26 mouse cellular contexts compared by ENCODE assay signal in the genomic region with DNA sequence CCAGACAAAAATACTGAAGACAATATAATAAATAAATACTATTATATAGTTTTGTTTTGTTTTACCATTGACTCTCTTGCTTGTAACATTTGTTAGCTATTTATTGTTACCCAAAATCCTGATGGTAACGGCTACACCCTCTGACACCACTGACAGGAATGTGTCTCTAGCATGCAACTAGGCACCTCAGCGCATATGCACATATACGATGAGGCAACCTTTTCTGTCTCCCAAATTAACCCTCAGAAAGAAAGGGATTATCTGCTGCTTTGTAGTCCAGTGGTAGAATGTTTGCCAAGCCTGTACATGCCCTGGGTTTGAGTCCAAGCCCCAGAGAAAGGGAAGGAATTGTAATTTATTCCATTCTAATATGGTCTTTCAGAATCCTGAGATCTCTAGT.
"Had no signal": no experiment of that assay in that cellular context is flagged by ENCODE, and none has a peak within 500 bp of the region (broad histone marks: within the 10 kb centered on the region; RNA-seq: fewer than 3 reads in every experiment).

No protein-coding gene starts in this region.

- ATAC-seq: forebrain, embryonic 13.5 days; forebrain, embryonic 14.5 days; forebrain, embryonic 15.5 days; forebrain, postnatal 0 days had no signal

- H3K4me3 ChIP-seq: embryonic facial prominence, embryonic 10.5 days; embryonic facial prominence, embryonic 12.5 days; embryonic facial prominence, embryonic 13.5 days; embryonic facial prominence, embryonic 15.5 days; erythroblast, embryonic 14.5 days; forebrain, embryonic 10.5 days; forebrain, embryonic 12.5 days; forebrain, embryonic 13.5 days; forebrain, embryonic 15.5 days; gastrocnemius, adult 2 months; heart, adult 2 months; heart, embryonic 10.5 days had no signal

- H3K27me3 ChIP-seq: embryonic facial prominence, embryonic 12.5 days; embryonic facial prominence, embryonic 13.5 days; embryonic facial prominence, embryonic 15.5 days; forebrain, embryonic 12.5 days; forebrain, embryonic 13.5 days; forebrain, embryonic 15.5 days had no signal

- H3K36me3 ChIP-seq: embryonic facial prominence, embryonic 10.5 days; embryonic facial prominence, embryonic 12.5 days; embryonic facial prominence, embryonic 13.5 days; embryonic facial prominence, embryonic 15.5 days; forebrain, embryonic 10.5 days; forebrain, embryonic 12.5 days; forebrain, embryonic 15.5 days; heart, embryonic 10.5 days had no signal

- H3K9ac ChIP-seq: embryonic facial prominence, embryonic 12.5 days; embryonic facial prominence, embryonic 13.5 days; embryonic facial prominence, embryonic 15.5 days; forebrain, embryonic 12.5 days; forebrain, embryonic 13.5 days; forebrain, embryonic 15.5 days; forebrain, postnatal 0 days had no signal

- H3K4me1 ChIP-seq: embryonic facial prominence, embryonic 10.5 days; embryonic facial prominence, embryonic 12.5 days; embryonic facial prominence, embryonic 13.5 days; embryonic facial prominence, embryonic 15.5 days; forebrain, embryonic 10.5 days; forebrain, embryonic 12.5 days; forebrain, embryonic 13.5 days; forebrain, embryonic 15.5 days; heart, embryonic 10.5 days had no signal

- DNase-seq: cerebellum, adult 9-11 months; cerebellum, postnatal 10 days; cerebellum, postnatal 14 days; cerebellum, postnatal 25 days; cerebellum, postnatal 36 days; embryo, embryonic 11 days; forebrain, postnatal 0 days; gastrocnemius, adult 2 months; gastrocnemius, postnatal 10 days; gastrocnemius, postnatal 14 days; gastrocnemius, postnatal 25 days; gastrocnemius, postnatal 36 days; heart, adult 11 months; heart, adult 18-20 months; heart, adult 2 months had no signal

- H3K4me2 ChIP-seq: embryonic facial prominence, embryonic 12.5 days; embryonic facial prominence, embryonic 13.5 days; embryonic facial prominence, embryonic 15.5 days; forebrain, embryonic 12.5 days; forebrain, embryonic 13.5 days; forebrain, embryonic 15.5 days had no signal

- H3K9me3 ChIP-seq: embryonic facial prominence, embryonic 10.5 days; embryonic facial prominence, embryonic 12.5 days; embryonic facial prominence, embryonic 13.5 days; embryonic facial prominence, embryonic 15.5 days; forebrain, embryonic 10.5 days; forebrain, embryonic 12.5 days; forebrain, embryonic 13.5 days; forebrain, embryonic 15.5 days; heart, embryonic 10.5 days had no signal

- H3K27ac ChIP-seq: embryonic facial prominence, embryonic 10.5 days; embryonic facial prominence, embryonic 12.5 days; embryonic facial prominence, embryonic 13.5 days; embryonic facial prominence, embryonic 15.5 days; forebrain, embryonic 10.5 days; forebrain, embryonic 12.5 days; forebrain, embryonic 13.5 days; forebrain, embryonic 15.5 days; gastrocnemius, adult 2 months; heart, adult 2 months; heart, embryonic 10.5 days had no signal
